Mouse (Mus musculus) lung, adult 2 months (tissue): ENCODE data around the gene Gipc3.

ENCODE experiments used
- CTCF ChIP-seq: fragments of 200-500 bp; IDR thresholded peaks from 2 replicates; pipeline ENCODE4 v1.5.1; 2011; ENCODE audit warnings: mild to moderate bottlenecking, low read length, control low read depth; ENCODE audit not compliant: insufficient read depth
- POLR2A ChIP-seq: fragments of 200-500 bp; IDR thresholded peaks from 2 replicates; pipeline ENCODE4 v1.6.1; 2011; ENCODE audit warnings: low read depth, mild to moderate bottlenecking, control low read depth, low read length, borderline replicate concordance; ENCODE audit errors: extremely low read depth

- TF ChIP-seq POLR2A (no peak), CTCF (no peak)
Measured at GRCm38 (mm10) chr10:81327959-81328358, 15.1 kb downstream of the Gipc3 start.
